In the genomic region with DNA sequence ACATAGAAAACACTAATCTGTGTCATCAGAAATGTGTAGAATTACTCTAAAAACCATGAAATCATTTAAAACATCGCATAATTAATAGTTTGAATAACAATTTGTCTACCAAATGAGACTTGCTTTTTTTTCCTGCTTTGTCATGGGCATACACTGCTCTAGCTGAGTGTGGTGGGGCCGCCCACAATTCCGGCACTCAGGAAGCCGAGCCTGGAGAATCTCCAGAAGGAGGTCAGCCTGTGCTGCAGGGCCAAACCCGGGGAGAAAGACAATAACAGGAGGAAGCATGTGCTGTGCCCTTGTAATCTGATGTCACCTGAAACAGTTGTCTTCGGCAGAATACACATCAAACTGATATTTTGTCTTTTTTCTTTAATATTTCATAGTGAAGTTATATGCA, we compare ENCODE assay signal across 36 mouse cellular contexts. TPM values are rescaled to one million over a fixed set of nuclear protein-coding genes. Genes with fewer than 3 reads are reported as not detected.
A peak's percentile ranks its signal among the peaks of the same experiment; 100 is the strongest.
DNase-seq lines count a peak whose midpoint lies in the region; ATAC-seq and TF ChIP-seq lines count a peak whose summit lies in the region.
"Had no signal": no experiment of that assay in that cellular context is flagged by ENCODE, and none has a peak within 500 bp of the region (broad histone marks: within the 10 kb centered on the region; RNA-seq: fewer than 3 reads in every experiment).

No protein-coding gene starts in this region.

- H3K4me1 ChIP-seq in kidney, adult 2 months (ENCODE audit: control insufficient read depth, insufficient read depth, low read length) = no peaks in the 10 kb centered on the region
- H3K4me1 ChIP-seq in kidney, embryonic 16.5 days (ENCODE audit: insufficient read depth, low read length) = peaks cover 12% of the 10 kb centered on the region
- peaks cover 3% of the 10 kb centered on the region; the same call in 1 of the 2 replicates for H3K4me1 ChIP-seq in midbrain, embryonic 11.5 days (ENCODE audit: control insufficient read depth, insufficient read depth, low read length)
- peaks cover 13% of the 10 kb centered on the region for H3K4me1 ChIP-seq in midbrain, embryonic 14.5 days (ENCODE audit: control insufficient read depth, insufficient read depth, low read length)

- 38% methylated on average over 6 of the region's 6 CpGs for WGBS in kidney, adult 2 months
- WGBS in kidney, embryonic 16.5 days = 40% methylated on average over 6 of the region's 6 CpGs
- WGBS in midbrain, embryonic 11.5 days = 48% methylated on average over 6 of the region's 6 CpGs
- 44% methylated on average over 6 of the region's 6 CpGs for WGBS in midbrain, embryonic 14.5 days

- no peak overlapping the region for H3K27ac ChIP-seq in kidney, adult 2 months (ENCODE audit: insufficient read depth, low read depth, low read length)
- H3K27ac ChIP-seq in kidney, embryonic 16.5 days (ENCODE audit: low read length) = no peak overlapping the region
- no peak overlapping the region for H3K27ac ChIP-seq in midbrain, embryonic 11.5 days (ENCODE audit: low read depth, low read length)
- H3K27ac ChIP-seq in midbrain, embryonic 14.5 days (replicated peaks; ENCODE audit: low read depth, low read length) = no peak overlapping the region
- H3K27ac ChIP-seq: embryonic facial prominence, embryonic 15.5 days; forebrain, embryonic 12.5 days; heart, embryonic 15.5 days; kidney, postnatal 0 days; liver, embryonic 14.5 days; midbrain, embryonic 10.5 days; neural tube, embryonic 12.5 days; stomach, postnatal 0 days had no signal

- no peak for TF ChIP-seq POLR2A in kidney, adult 2 months (IDR thresholded peaks at IDR 0.05; ENCODE audit: low read depth, low read length)

- no peaks in the 10 kb centered on the region for H3K36me3 ChIP-seq in kidney, adult 2 months (ENCODE audit: control insufficient read depth, insufficient read depth, low read length)
- H3K36me3 ChIP-seq in kidney, embryonic 16.5 days (ENCODE audit: insufficient read depth, low read length) = no peaks in the 10 kb centered on the region
- no peaks in the 10 kb centered on the region for H3K36me3 ChIP-seq in midbrain, embryonic 11.5 days (ENCODE audit: control insufficient read depth, insufficient read depth, low read length)
- no peaks in the 10 kb centered on the region for H3K36me3 ChIP-seq in midbrain, embryonic 14.5 days (ENCODE audit: control insufficient read depth, insufficient read depth, low read length)
- H3K36me3 ChIP-seq: embryonic facial prominence, embryonic 15.5 days; forebrain, embryonic 12.5 days; heart, embryonic 15.5 days; midbrain, embryonic 10.5 days; neural tube, embryonic 12.5 days had no signal

- no peaks in the 10 kb centered on the region for H3K9me3 ChIP-seq in kidney, embryonic 16.5 days (ENCODE audit: low read length)
- H3K9me3 ChIP-seq in midbrain, embryonic 11.5 days (ENCODE audit: control insufficient read depth, low read length) = no peaks in the 10 kb centered on the region
- no peaks in the 10 kb centered on the region for H3K9me3 ChIP-seq in midbrain, embryonic 14.5 days (ENCODE audit: control insufficient read depth, low read length)
- H3K9me3 ChIP-seq: embryonic facial prominence, embryonic 15.5 days; forebrain, embryonic 12.5 days; heart, embryonic 15.5 days; midbrain, embryonic 10.5 days; neural tube, embryonic 12.5 days had no signal

- no peak for TF ChIP-seq CTCF in kidney, adult 2 months (conservative IDR thresholded peaks at IDR 0.05; ENCODE audit: insufficient read depth, insufficient read length, low read depth, low read length)

- H3K4me3 ChIP-seq in kidney, adult 2 months (ENCODE audit: insufficient read depth, low read depth, low read length) = no peak overlapping the region
- H3K4me3 ChIP-seq in kidney, embryonic 16.5 days (ENCODE audit: low read length) = no peak overlapping the region
- no peak overlapping the region for H3K4me3 ChIP-seq in midbrain, embryonic 11.5 days (ENCODE audit: low read depth, low read length)
- H3K4me3 ChIP-seq in midbrain, embryonic 14.5 days (replicated peaks; ENCODE audit: low read depth, low read length) = no peak overlapping the region
- H3K4me3 ChIP-seq: embryonic facial prominence, embryonic 15.5 days; forebrain, embryonic 12.5 days; heart, embryonic 15.5 days; midbrain, embryonic 10.5 days; myocyte; neural tube, embryonic 12.5 days had no signal

- no peak overlapping the region for H3K4me2 ChIP-seq in kidney, embryonic 16.5 days (replicated peaks; ENCODE audit: low read depth, low read length)
- no peak overlapping the region for H3K4me2 ChIP-seq in midbrain, embryonic 11.5 days
- H3K4me2 ChIP-seq in midbrain, embryonic 14.5 days (ENCODE audit: low read length) = no peak overlapping the region
- H3K4me2 ChIP-seq: embryonic facial prominence, embryonic 15.5 days; forebrain, embryonic 12.5 days; heart, embryonic 15.5 days; neural tube, embryonic 12.5 days had no signal

- peak; percentile 15 for DNase-seq in embryo, embryonic 10 days (ENCODE audit: low spot score)
- DNase-seq in embryo, embryonic 10.5 days (ENCODE audit: low spot score) = no peak
- peak; percentile 63 for DNase-seq in kidney, adult 2 months
- peak; percentile 77 for DNase-seq in midbrain, embryonic 11.5 days (ENCODE audit: low spot score, missing footprints)
- no peak for DNase-seq in midbrain, embryonic 14.5 days
- DNase-seq in layer of hippocampus, adult 8-10 months (ENCODE audit: low spot score in 2 of 2) = no peak
- DNase-seq: cerebellum, adult 2 months; cerebellum, postnatal 14 days; gastrocnemius, postnatal 14 days; layer of hippocampus, postnatal 36 days; left cerebral cortex, postnatal 4 days; lung, adult 2 months; lung, postnatal 14 days; right cerebral cortex, postnatal 4 days; thymus, adult 18-20 months; thymus, postnatal 25 days had no signal

- H3K27me3 ChIP-seq in kidney, adult 2 months (replicated peaks; ENCODE audit: control insufficient read depth, insufficient read depth, low read length) = no peaks in the 10 kb centered on the region
- H3K27me3 ChIP-seq in kidney, embryonic 16.5 days (ENCODE audit: insufficient read depth, low read length) = no peaks in the 10 kb centered on the region
- no peaks in the 10 kb centered on the region; the same call in 1 of the 2 replicates for H3K27me3 ChIP-seq in midbrain, embryonic 11.5 days (ENCODE audit: control insufficient read depth, insufficient read depth, low read length)
- H3K27me3 ChIP-seq in midbrain, embryonic 14.5 days (ENCODE audit: control insufficient read depth, insufficient read depth, low read length) = no peaks in the 10 kb centered on the region
- H3K27me3 ChIP-seq: embryonic facial prominence, embryonic 15.5 days; heart, embryonic 15.5 days; neural tube, embryonic 12.5 days had no signal

- no peak for ATAC-seq in kidney, embryonic 16.5 days (ENCODE audit: low FRiP score, low TSS enrichment)
- no peak for ATAC-seq in midbrain, embryonic 11.5 days (ENCODE audit: low FRiP score)
- no peak for ATAC-seq in midbrain, embryonic 14.5 days (ENCODE audit: low FRiP score, low TSS enrichment)
- ATAC-seq: hindbrain, embryonic 16.5 days; Patski had no signal

- no peak overlapping the region for H3K9ac ChIP-seq in kidney, embryonic 16.5 days (replicated peaks; ENCODE audit: low read length)
- no peak overlapping the region for H3K9ac ChIP-seq in midbrain, embryonic 11.5 days (ENCODE audit: low read length)
- H3K9ac ChIP-seq in midbrain, embryonic 14.5 days (replicated peaks; ENCODE audit: low read length) = no peak overlapping the region
- H3K9ac ChIP-seq: embryonic facial prominence, embryonic 15.5 days; forebrain, embryonic 12.5 days; heart, embryonic 15.5 days; liver, embryonic 14.5 days; neural tube, embryonic 12.5 days had no signal

RNA-seq across cellular contexts. Expression of a gene that starts 24.8 kb away (rescaled TPM):
- 3,384 and 3,621 TPM in 2 replicates for polyA plus RNA-seq in kidney, adult 2 months (2012; rRNA removed)
- polyA plus RNA-seq in kidney, embryonic 16.5 days (2015; fragmentation: Nextera tagmentation; extraction: Ambion mirVana) = 2,859 and 3,187 TPM in 2 replicates
- polyA plus RNA-seq in midbrain, embryonic 11.5 days (2014; fragmentation: Nextera tagmentation; extraction: Ambion mirVana) = 3,704 and 3,886 TPM in 2 replicates
- 2,437 and 3,041 TPM in 2 replicates for polyA plus RNA-seq in midbrain, embryonic 14.5 days (2014; fragmentation: Nextera tagmentation; extraction: Ambion mirVana)
- 1,000 to 10,000 TPM; 1,628 to 2,341 (median 2,100) TPM for total RNA-seq in layer of hippocampus, adult 8-10 months (2022)

RNA-seq across cellular contexts. Expression of a gene that starts 48.3 kb away (rescaled TPM):
- not detected in 2 replicates for polyA plus RNA-seq in kidney, adult 2 months (2012; rRNA removed)
- not detected in 2 replicates for polyA plus RNA-seq in kidney, embryonic 16.5 days (2015; fragmentation: Nextera tagmentation; extraction: Ambion mirVana)
- 0.22 and 0.50 TPM in 2 replicates for polyA plus RNA-seq in midbrain, embryonic 11.5 days (2014; fragmentation: Nextera tagmentation; extraction: Ambion mirVana)
- polyA plus RNA-seq in midbrain, embryonic 14.5 days (2014; fragmentation: Nextera tagmentation; extraction: Ambion mirVana) = 0.09 TPM in 1 of 2 replicates, not detected in the other
- total RNA-seq in layer of hippocampus, adult 8-10 months (2022) = not detected
- total RNA-seq: gastrocnemius, postnatal 14 days; granulocyte monocyte progenitor cell, adult 5-6 weeks; heart, postnatal 25 days; layer of hippocampus, postnatal 36 days; left cerebral cortex, postnatal 4 days; megakaryocyte progenitor cell, adult 5-6 weeks; MEL; midbrain, postnatal 0 days had no signal
- polyA plus RNA-seq: embryonic facial prominence, embryonic 15.5 days; heart, embryonic 15.5 days; hindbrain, embryonic 11.5 days; hindbrain, embryonic 16.5 days; intestine, embryonic 14.5 days; kidney, postnatal 0 days; myocyte; neural tube, embryonic 12.5 days; Patski; spleen, adult 2 months; stomach, postnatal 0 days had no signal

Comparison
In these comparisons a context has a peak if more than half of its experiments do, and no peak if none do; other contexts are left out.
1. DNase-seq: peak in embryo, embryonic 10 days (single experiment), kidney, adult 2 months (single experiment) and midbrain, embryonic 11.5 days (single experiment); none in embryo, embryonic 10.5 days (single experiment), midbrain, embryonic 14.5 days (single experiment) and layer of hippocampus, adult 8-10 months (0 of 2).